Mouse (Mus musculus): ENCODE measurements around the gene Spen. TPM values are rescaled to one million over a fixed set of nuclear protein-coding genes. Genes with fewer than 3 reads are reported as not detected.

Gene Spen
- polyA plus RNA-seq, 1 experiment = 63.4 TPM

- peak; percentile 48 for DNase-seq
Observed at GRCm38 (mm10) chr4:141536291-141537225, 1.8 kb downstream of the Spen start.

GRCm38 (mm10) chr4:141534947-141535680, 3.3 kb downstream of the Spen start:
- no peak overlapping the region for H3K4me3 ChIP-seq (ENCODE audit: control insufficient read depth, insufficient read depth, low read length)
- DNase-seq = peak; percentile 59
- TF ChIP-seq CTCF (IDR thresholded peaks at IDR 0.05; ENCODE audit: borderline replicate concordance, control insufficient read depth, extremely low read depth, insufficient read depth, low read length, poor library complexity) = no peak
- TF ChIP-seq POLR2A (IDR thresholded peaks at IDR 0.05; ENCODE audit: control insufficient read depth, extremely low read depth, insufficient read depth, low read length, poor library complexity) = no peak

More at GRCm38 (mm10) chr4:141536291-141537225, 1.8 kb downstream of the Spen start:
- no peak overlapping the region for H3K27ac ChIP-seq (ENCODE audit: control insufficient read depth, insufficient read depth, low read length)
- H3K4me1 ChIP-seq (replicated peaks; ENCODE audit: control insufficient read depth, insufficient read depth, low read length) = peaks cover 11% of the 10 kb centered on the region
- TF ChIP-seq CTCF (IDR thresholded peaks at IDR 0.05; ENCODE audit: borderline replicate concordance, control insufficient read depth, extremely low read depth, insufficient read depth, low read length, poor library complexity) = no peak
- TF ChIP-seq POLR2A (IDR thresholded peaks at IDR 0.05; ENCODE audit: control insufficient read depth, extremely low read depth, insufficient read depth, low read length, poor library complexity) = no peak
- no peaks in the 10 kb centered on the region for H3K27me3 ChIP-seq (ENCODE audit: control insufficient read depth, insufficient read depth, low read length)
- peak overlapping the region; percentile 62 for H3K4me3 ChIP-seq (ENCODE audit: control insufficient read depth, insufficient read depth, low read length)
- H3K36me3 ChIP-seq (ENCODE audit: control insufficient read depth, insufficient read depth, low read length) = no peaks in the 10 kb centered on the region
- WGBS = under 1% methylated on average over 61 of the region's 61 CpGs

GRCm38 (mm10) chr4:141530979-141531378, 7.4 kb downstream of the Spen start:
- no peak for DNase-seq
- Histone ChIP-seq H3K27ac (ENCODE audit: control insufficient read depth, insufficient read depth, low read length) (no peak overlapping the region), H3K4me3 (ENCODE audit: control insufficient read depth, insufficient read depth, low read length) (no peak overlapping the region), H3K4me1 (replicated peaks; ENCODE audit: control insufficient read depth, insufficient read depth, low read length) (peaks cover 7% of the 10 kb centered on the region; the same call in 1 of the 2 replicates), H3K27me3 (ENCODE audit: control insufficient read depth, insufficient read depth, low read length) (no peaks in the 10 kb centered on the region), H3K36me3 (ENCODE audit: control insufficient read depth, insufficient read depth, low read length) (no peaks in the 10 kb centered on the region)
- TF ChIP-seq POLR2A (IDR thresholded peaks at IDR 0.05; ENCODE audit: control insufficient read depth, extremely low read depth, insufficient read depth, low read length, poor library complexity) (no peak), CTCF (IDR thresholded peaks at IDR 0.05; ENCODE audit: borderline replicate concordance, control insufficient read depth, extremely low read depth, insufficient read depth, low read length, poor library complexity) (no peak)
- WGBS = 83% methylated on average over 15 of the region's 15 CpGs

More at GRCm38 (mm10) chr4:141534947-141535680, 3.3 kb downstream of the Spen start:
- Histone ChIP-seq H3K4me1 (replicated peaks; ENCODE audit: control insufficient read depth, insufficient read depth, low read length) (peaks cover 18% of the 10 kb centered on the region), H3K27ac (ENCODE audit: control insufficient read depth, insufficient read depth, low read length) (no peak overlapping the region), H3K36me3 (ENCODE audit: control insufficient read depth, insufficient read depth, low read length) (no peaks in the 10 kb centered on the region), H3K27me3 (ENCODE audit: control insufficient read depth, insufficient read depth, low read length) (no peaks in the 10 kb centered on the region)
- 35% methylated on average over 10 of the region's 11 CpGs for WGBS

GRCm38 (mm10) chr4:141528938-141529337, 9.5 kb downstream of the Spen start:
- Histone ChIP-seq H3K4me3 (ENCODE audit: control insufficient read depth, insufficient read depth, low read length) (no peak overlapping the region), H3K27me3 (ENCODE audit: control insufficient read depth, insufficient read depth, low read length) (no peaks in the 10 kb centered on the region), H3K36me3 (ENCODE audit: control insufficient read depth, insufficient read depth, low read length) (no peaks in the 10 kb centered on the region), H3K27ac (ENCODE audit: control insufficient read depth, insufficient read depth, low read length) (no peak overlapping the region), H3K4me1 (replicated peaks; ENCODE audit: control insufficient read depth, insufficient read depth, low read length) (peaks cover 7% of the 10 kb centered on the region; the same call in 1 of the 2 replicates)
- no peak for DNase-seq
- TF ChIP-seq CTCF (IDR thresholded peaks at IDR 0.05; ENCODE audit: borderline replicate concordance, control insufficient read depth, extremely low read depth, insufficient read depth, low read length, poor library complexity) (no peak), POLR2A (IDR thresholded peaks at IDR 0.05; ENCODE audit: control insufficient read depth, extremely low read depth, insufficient read depth, low read length, poor library complexity) (no peak)
- WGBS = 97% methylated on average over 11 of the region's 11 CpGs

- Histone ChIP-seq H3K4me3 (ENCODE audit: control insufficient read depth, insufficient read depth, low read length) (no peak overlapping the region), H3K4me1 (replicated peaks; ENCODE audit: control insufficient read depth, insufficient read depth, low read length) (peaks cover 7% of the 10 kb centered on the region; the same call in 1 of the 2 replicates), H3K27me3 (ENCODE audit: control insufficient read depth, insufficient read depth, low read length) (no peaks in the 10 kb centered on the region), H3K36me3 (ENCODE audit: control insufficient read depth, insufficient read depth, low read length) (peaks cover 2% of the 10 kb centered on the region), H3K27ac (ENCODE audit: control insufficient read depth, insufficient read depth, low read length) (no peak overlapping the region)
- DNase-seq = no peak
- TF ChIP-seq POLR2A (IDR thresholded peaks at IDR 0.05; ENCODE audit: control insufficient read depth, extremely low read depth, insufficient read depth, low read length, poor library complexity) (no peak), CTCF (IDR thresholded peaks at IDR 0.05; ENCODE audit: borderline replicate concordance, control insufficient read depth, extremely low read depth, insufficient read depth, low read length, poor library complexity) (no peak)
- WGBS = 91% methylated on average over 7 of the region's 7 CpGs
Observed at GRCm38 (mm10) chr4:141526936-141527650, 11.3 kb downstream of the Spen start.

- no peak for TF ChIP-seq POLR2A (IDR thresholded peaks at IDR 0.05; ENCODE audit: control insufficient read depth, extremely low read depth, insufficient read depth, low read length, poor library complexity)
- no peak for TF ChIP-seq CTCF (IDR thresholded peaks at IDR 0.05; ENCODE audit: borderline replicate concordance, control insufficient read depth, extremely low read depth, insufficient read depth, low read length, poor library complexity)
- H3K27me3 ChIP-seq (ENCODE audit: control insufficient read depth, insufficient read depth, low read length) = no peaks in the 10 kb centered on the region
- DNase-seq = no peak
- WGBS = 94% methylated on average over 2 of the region's 2 CpGs
- peaks cover 13% of the 10 kb centered on the region for H3K36me3 ChIP-seq (ENCODE audit: control insufficient read depth, insufficient read depth, low read length)
- no peak overlapping the region for H3K4me3 ChIP-seq (ENCODE audit: control insufficient read depth, insufficient read depth, low read length)
- H3K27ac ChIP-seq (ENCODE audit: control insufficient read depth, insufficient read depth, low read length) = no peak overlapping the region
- H3K4me1 ChIP-seq (replicated peaks; ENCODE audit: control insufficient read depth, insufficient read depth, low read length) = peaks cover 4% of the 10 kb centered on the region; the same call in 1 of the 2 replicates
Observed at GRCm38 (mm10) chr4:141525940-141526339, 12.5 kb downstream of the Spen start.

Measured in thymus, adult 2 months (tissue).